Mouse (Mus musculus): ENCODE data around the gene Pamr1. TPM values are rescaled to one million over a fixed set of nuclear protein-coding genes. Genes with fewer than 3 reads are reported as not detected.
A peak's percentile ranks its signal among the peaks of the same experiment; 100 is the strongest.

The Pamr1 gene
- polyA plus RNA-seq, 1 experiment from 2014 or later, result 19.8 TPM

GRCm38 (mm10) chr2:102682168-102682567 lies 132.4 kb downstream of the Pamr1 start:
- no peaks in the 10 kb centered on the region for H3K9me3 ChIP-seq (ENCODE audit: control insufficient read depth, low read length)
- no peaks in the 10 kb centered on the region for H3K4me1 ChIP-seq (replicated peaks; ENCODE audit: control insufficient read depth, insufficient read depth)
- H3K9ac ChIP-seq (ENCODE audit: low read length), result no peak overlapping the region
- no peaks in the 10 kb centered on the region for H3K27me3 ChIP-seq (ENCODE audit: control insufficient read depth, insufficient read depth, low read length)
- H3K4me2 ChIP-seq (replicated peaks; ENCODE audit: low read depth), result no peak overlapping the region
- no peak overlapping the region for H3K27ac ChIP-seq (replicated peaks)
- H3K4me3 ChIP-seq (ENCODE audit: low read depth, low read length), result no peak overlapping the region
- 55% methylated on average over 5 of the region's 5 CpGs for WGBS
- no peaks in the 10 kb centered on the region for H3K36me3 ChIP-seq (ENCODE audit: control insufficient read depth, insufficient read depth, low read length)
- ATAC-seq (ENCODE audit: low FRiP score, low TSS enrichment) (no peak), DNase-seq (ENCODE audit: low spot score) (peak; percentile 69)
- TF ChIP-seq CTCF (IDR thresholded peaks at IDR 0.05; ENCODE audit: low read depth), result peak; percentile 75
- TF ChIP-seq EP300 (optimal IDR thresholded peaks at IDR 0.05), result no peak

- Histone ChIP-seq H3K9ac (ENCODE audit: low read length) (no peak overlapping the region), H3K4me1 (replicated peaks; ENCODE audit: control insufficient read depth, insufficient read depth) (no peaks in the 10 kb centered on the region), H3K4me3 (ENCODE audit: low read depth, low read length) (no peak overlapping the region), H3K9me3 (ENCODE audit: control insufficient read depth, low read length) (no peaks in the 10 kb centered on the region), H3K36me3 (ENCODE audit: control insufficient read depth, insufficient read depth, low read length) (no peaks in the 10 kb centered on the region), H3K27ac (replicated peaks) (no peak overlapping the region), H3K4me2 (replicated peaks; ENCODE audit: low read depth) (no peak overlapping the region), H3K27me3 (ENCODE audit: control insufficient read depth, insufficient read depth, low read length) (no peaks in the 10 kb centered on the region)
- TF ChIP-seq CTCF (IDR thresholded peaks at IDR 0.05; ENCODE audit: low read depth) (peak; percentile 82), EP300 (optimal IDR thresholded peaks at IDR 0.05) (no peak)
- DNase-seq (ENCODE audit: low spot score) (no peak), ATAC-seq (ENCODE audit: low FRiP score, low TSS enrichment) (peak; percentile 59; the same call in 1 of the 2 replicates)
- 84% methylated on average over 7 of the region's 7 CpGs for whole genome bisulfite sequencing
Measured at GRCm38 (mm10) chr2:102685371-102686107, 135.7 kb downstream of the Pamr1 start.

- TF ChIP-seq EP300 (optimal IDR thresholded peaks at IDR 0.05), result no peak
- TF ChIP-seq CTCF (IDR thresholded peaks at IDR 0.05; ENCODE audit: low read depth), result no peak
Measured at GRCm38 (mm10) chr2:102686108-102686450, 136.3 kb downstream of the Pamr1 start.

More at GRCm38 (mm10) chr2:102686108-102686450, 136.3 kb downstream of the Pamr1 start:
- ATAC-seq (ENCODE audit: low FRiP score, low TSS enrichment) (no peak), DNase-seq (ENCODE audit: low spot score) (no peak)
- H3K4me1 ChIP-seq (replicated peaks; ENCODE audit: control insufficient read depth, insufficient read depth), result no peaks in the 10 kb centered on the region
- no peaks in the 10 kb centered on the region for H3K9me3 ChIP-seq (ENCODE audit: control insufficient read depth, low read length)
- H3K4me3 ChIP-seq (ENCODE audit: low read depth, low read length), result no peak overlapping the region
- no peak overlapping the region for H3K4me2 ChIP-seq (replicated peaks; ENCODE audit: low read depth)
- no peak overlapping the region for H3K27ac ChIP-seq (replicated peaks)
- no peak overlapping the region for H3K9ac ChIP-seq (ENCODE audit: low read length)
- WGBS, result 70% methylated on average over 9 of the region's 9 CpGs
- no peaks in the 10 kb centered on the region for H3K36me3 ChIP-seq (ENCODE audit: control insufficient read depth, insufficient read depth, low read length)
- H3K27me3 ChIP-seq (ENCODE audit: control insufficient read depth, insufficient read depth, low read length), result no peaks in the 10 kb centered on the region

Other genes starting within 250 kb of the Pamr1 start
- gene Trim44, start 142.2 kb upstream of the Pamr1 start, polyA plus RNA-seq (2015; fragmentation: Nextera tagmentation; extraction: Ambion mirVana), result 9.7 and 10.1 TPM in 2 replicates
- gene Fjx1, start 97.5 kb upstream of the Pamr1 start, polyA plus RNA-seq (2015; fragmentation: Nextera tagmentation; extraction: Ambion mirVana), result 5.9 and 7.3 TPM in 2 replicates
- gene Slc1a2, start 108.6 kb downstream of the Pamr1 start, polyA plus RNA-seq (2015; fragmentation: Nextera tagmentation; extraction: Ambion mirVana), result 1.7 and 1.8 TPM in 2 replicates

Measured in stomach, postnatal 0 days (tissue).